In the genomic region with DNA sequence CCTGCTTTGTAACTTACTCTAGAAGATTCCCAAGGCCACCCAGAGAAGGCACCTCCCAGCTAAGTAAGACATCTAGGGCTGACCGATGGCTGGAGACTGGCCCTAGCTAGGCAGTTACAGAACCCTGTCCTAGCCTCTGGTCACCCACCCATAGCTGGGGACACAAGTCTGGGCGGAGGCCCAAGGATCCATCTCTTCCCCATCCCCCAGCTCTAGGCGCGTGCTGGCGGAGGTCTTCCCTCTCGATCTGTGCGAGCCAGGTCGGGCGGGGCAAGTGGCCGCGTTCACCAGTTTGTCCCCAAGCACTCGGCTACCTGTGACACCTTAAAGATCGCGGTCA, we compare ENCODE assay signal across 8 mouse cellular contexts. TPM values are rescaled to one million over a fixed set of nuclear protein-coding genes. Genes with fewer than 3 reads are reported as not detected.
DNase-seq lines count a peak whose midpoint lies in the region; ATAC-seq and TF ChIP-seq lines count a peak whose summit lies in the region.
"Had no signal": no experiment of that assay in that cellular context is flagged by ENCODE, and none has a peak within 500 bp of the region (broad histone marks: within the 10 kb centered on the region; RNA-seq: fewer than 3 reads in every experiment).

No protein-coding gene starts in this region.

- peak; percentile 44; the same call in 1 of the 2 replicates for ATAC-seq in lung, embryonic 15.5 days (ENCODE audit: borderline replicate concordance, extremely low read depth, low FRiP score, low TSS enrichment)
- ATAC-seq in embryonic facial prominence, embryonic 14.5 days (ENCODE audit: low read depth): peak; percentile 23
- ATAC-seq in hindbrain, embryonic 12.5 days (ENCODE audit: low FRiP score): peak; percentile 38
- ATAC-seq in liver, postnatal 0 days: peak; percentile 11; the same call in 1 of the 2 replicates

- H3K9me3 ChIP-seq in lung, embryonic 15.5 days: no peaks in the 10 kb centered on the region
- H3K9me3 ChIP-seq in embryonic facial prominence, embryonic 14.5 days (ENCODE audit: control insufficient read depth, low read length): no peaks in the 10 kb centered on the region
- H3K9me3 ChIP-seq in hindbrain, embryonic 12.5 days (replicated peaks): no peaks in the 10 kb centered on the region
- H3K9me3 ChIP-seq in liver, postnatal 0 days (ENCODE audit: low read length): no peaks in the 10 kb centered on the region

- TF ChIP-seq EP300 in liver, postnatal 0 days (IDR thresholded peaks at IDR 0.05; ENCODE audit: low read depth): no peak

- no peak for TF ChIP-seq CTCF in liver, postnatal 0 days (IDR thresholded peaks at IDR 0.05; ENCODE audit: low read depth)

- 2% methylated on average over 14 of the region's 14 CpGs for WGBS in lung, embryonic 15.5 days
- WGBS in embryonic facial prominence, embryonic 14.5 days: 3% methylated on average over 13 of the region's 14 CpGs
- WGBS in hindbrain, embryonic 12.5 days: 3% methylated on average over 14 of the region's 14 CpGs
- 2% methylated on average over 14 of the region's 14 CpGs for WGBS in liver, postnatal 0 days (ENCODE audit: insufficient replicate concordance)

- H3K9ac ChIP-seq in lung, embryonic 15.5 days: peak overlapping the region; percentile 53
- H3K9ac ChIP-seq in embryonic facial prominence, embryonic 14.5 days (ENCODE audit: low read depth, low read length): peak overlapping the region; percentile 71
- peak overlapping the region; percentile 70 for H3K9ac ChIP-seq in hindbrain, embryonic 12.5 days
- H3K9ac ChIP-seq in liver, postnatal 0 days (replicated peaks): peak overlapping the region; percentile 79

- H3K4me3 ChIP-seq in lung, embryonic 15.5 days: peak overlapping the region; percentile 68
- peak overlapping the region; percentile 62 for H3K4me3 ChIP-seq in embryonic facial prominence, embryonic 14.5 days (ENCODE audit: low read depth, low read length)
- H3K4me3 ChIP-seq in hindbrain, embryonic 12.5 days: peak overlapping the region; percentile 54
- peak overlapping the region; percentile 64 for H3K4me3 ChIP-seq in liver, postnatal 0 days (ENCODE audit: low read depth, low read length)
- H3K4me3 ChIP-seq: myocyte had no signal

- peak overlapping the region; percentile 87 for H3K4me2 ChIP-seq in lung, embryonic 15.5 days
- peak overlapping the region; percentile 85 for H3K4me2 ChIP-seq in embryonic facial prominence, embryonic 14.5 days (ENCODE audit: low read depth, low read length)
- H3K4me2 ChIP-seq in hindbrain, embryonic 12.5 days (replicated peaks): peak overlapping the region; percentile 79
- peak overlapping the region; percentile 73 for H3K4me2 ChIP-seq in liver, postnatal 0 days (ENCODE audit: low read depth, low read length)

- no peaks in the 10 kb centered on the region for H3K36me3 ChIP-seq in lung, embryonic 15.5 days
- H3K36me3 ChIP-seq in embryonic facial prominence, embryonic 14.5 days (ENCODE audit: control insufficient read depth, insufficient read depth, low read length): no peaks in the 10 kb centered on the region
- no peaks in the 10 kb centered on the region for H3K36me3 ChIP-seq in hindbrain, embryonic 12.5 days
- no peaks in the 10 kb centered on the region for H3K36me3 ChIP-seq in liver, postnatal 0 days (replicated peaks; ENCODE audit: insufficient read depth, low read length)

- no peak overlapping the region for H3K27ac ChIP-seq in lung, embryonic 15.5 days
- H3K27ac ChIP-seq in embryonic facial prominence, embryonic 14.5 days (replicated peaks; ENCODE audit: low read depth, low read length): no peak overlapping the region
- H3K27ac ChIP-seq in hindbrain, embryonic 12.5 days: peak overlapping the region; percentile 19; the same call in 1 of the 2 replicates
- peak overlapping the region; percentile 94 for H3K27ac ChIP-seq in liver, postnatal 0 days (ENCODE audit: low read depth)

- DNase-seq in lung, postnatal 4 days: no peak
- DNase-seq in embryonic facial prominence, embryonic 14.5 days (ENCODE audit: low spot score): no peak
- DNase-seq in liver, postnatal 0 days: no peak
- no peak for DNase-seq in adrenal gland, postnatal 14 days
- DNase-seq in layer of hippocampus, adult 9-11 months: no peak

- peaks cover 14% of the 10 kb centered on the region for H3K4me1 ChIP-seq in lung, embryonic 15.5 days
- peaks cover 7% of the 10 kb centered on the region; the same call in 1 of the 2 replicates for H3K4me1 ChIP-seq in embryonic facial prominence, embryonic 14.5 days (ENCODE audit: control insufficient read depth, insufficient read depth, low read length)
- peaks cover 17% of the 10 kb centered on the region for H3K4me1 ChIP-seq in hindbrain, embryonic 12.5 days
- peaks cover 9% of the 10 kb centered on the region for H3K4me1 ChIP-seq in liver, postnatal 0 days (ENCODE audit: insufficient read depth)

- peaks cover 9% of the 10 kb centered on the region for H3K27me3 ChIP-seq in lung, embryonic 15.5 days
- no peaks in the 10 kb centered on the region for H3K27me3 ChIP-seq in embryonic facial prominence, embryonic 14.5 days (replicated peaks; ENCODE audit: control insufficient read depth, insufficient read depth, low read length)
- 0 out of 2 replicates have a peak, but pooled peaks cover 10% of the 10 kb centered on the region for H3K27me3 ChIP-seq in hindbrain, embryonic 12.5 days
- H3K27me3 ChIP-seq in liver, postnatal 0 days (ENCODE audit: insufficient read depth, low read length): peaks cover 6% of the 10 kb centered on the region; the same call in 1 of the 2 replicates

RNA-seq across cellular contexts. Expression of gene Lrrc3, which starts 0.5 kb away (rescaled TPM):
- 4.5 TPM in 2 replicates for polyA plus RNA-seq in lung, embryonic 15.5 days (2015; fragmentation: Nextera tagmentation; extraction: Ambion mirVana)
- 3.7 and 4.2 TPM in 2 replicates for polyA plus RNA-seq in embryonic facial prominence, embryonic 14.5 days (2014; fragmentation: Nextera tagmentation; extraction: Ambion mirVana)
- 6.8 and 7.4 TPM in 2 replicates for polyA plus RNA-seq in hindbrain, embryonic 12.5 days (2016; fragmentation: Nextera tagmentation; extraction: Ambion mirVana)
- polyA plus RNA-seq in liver, postnatal 0 days (2015; fragmentation: Nextera tagmentation; extraction: Ambion mirVana): 24.4 and 26.6 TPM in 2 replicates
- 7.6 and 14.0 TPM in 2 replicates for total RNA-seq in adrenal gland, postnatal 14 days (2021)

RNA-seq across cellular contexts. Expression of gene Gm3285, which starts 40.1 kb away (rescaled TPM):
- not detected in 2 replicates for polyA plus RNA-seq in lung, embryonic 15.5 days (2015; fragmentation: Nextera tagmentation; extraction: Ambion mirVana)
- polyA plus RNA-seq in embryonic facial prominence, embryonic 14.5 days (2014; fragmentation: Nextera tagmentation; extraction: Ambion mirVana): 0.28 TPM in 1 of 2 replicates, not detected in the other
- not detected in 2 replicates for polyA plus RNA-seq in hindbrain, embryonic 12.5 days (2016; fragmentation: Nextera tagmentation; extraction: Ambion mirVana)
- not detected in 2 replicates for polyA plus RNA-seq in liver, postnatal 0 days (2015; fragmentation: Nextera tagmentation; extraction: Ambion mirVana)
- not detected in 2 replicates for total RNA-seq in adrenal gland, postnatal 14 days (2021)
- polyA plus RNA-seq: myocyte had no signal

RNA-seq across cellular contexts. Expression of gene Gm10318, which starts 49.2 kb away (rescaled TPM):
- not detected in 2 replicates for polyA plus RNA-seq in lung, embryonic 15.5 days (2015; fragmentation: Nextera tagmentation; extraction: Ambion mirVana)
- polyA plus RNA-seq in embryonic facial prominence, embryonic 14.5 days (2014; fragmentation: Nextera tagmentation; extraction: Ambion mirVana): 0.33 TPM in 1 of 2 replicates, not detected in the other
- not detected in 2 replicates for polyA plus RNA-seq in hindbrain, embryonic 12.5 days (2016; fragmentation: Nextera tagmentation; extraction: Ambion mirVana)
- not detected in 2 replicates for polyA plus RNA-seq in liver, postnatal 0 days (2015; fragmentation: Nextera tagmentation; extraction: Ambion mirVana)
- not detected in 2 replicates for total RNA-seq in adrenal gland, postnatal 14 days (2021)
- polyA plus RNA-seq: myocyte had no signal

RNA-seq across cellular contexts. Expression of gene Gm36176, which starts 55.2 kb away (rescaled TPM):
- not detected in 2 replicates for polyA plus RNA-seq in lung, embryonic 15.5 days (2015; fragmentation: Nextera tagmentation; extraction: Ambion mirVana)
- polyA plus RNA-seq in embryonic facial prominence, embryonic 14.5 days (2014; fragmentation: Nextera tagmentation; extraction: Ambion mirVana): not detected in 2 replicates
- polyA plus RNA-seq in hindbrain, embryonic 12.5 days (2016; fragmentation: Nextera tagmentation; extraction: Ambion mirVana): not detected in 2 replicates
- not detected in 2 replicates for polyA plus RNA-seq in liver, postnatal 0 days (2015; fragmentation: Nextera tagmentation; extraction: Ambion mirVana)
- not detected in 2 replicates for total RNA-seq in adrenal gland, postnatal 14 days (2021)
- polyA plus RNA-seq: myocyte had no signal

Comparison
In these comparisons a context has a peak if more than half of its experiments do, and no peak if none do; other contexts are left out.
1. H3K27ac ChIP-seq: peak in hindbrain, embryonic 12.5 days (single experiment) and liver, postnatal 0 days (single experiment); none in lung, embryonic 15.5 days (single experiment) and embryonic facial prominence, embryonic 14.5 days (single experiment).
2. Peak in every context shown above with its lines, with median percentiles within 50 percentile points of each other: ATAC-seq, H3K4me2 ChIP-seq, H3K4me3 ChIP-seq and H3K9ac ChIP-seq.